Mouse (Mus musculus) C2C12 (cell line): ENCODE data around the gene Ctf2. TPM values are rescaled to one million over a fixed set of nuclear protein-coding genes. Genes with fewer than 3 reads are reported as not detected.

Experiments
- H3K27me3 ChIP-seq: one replicate; pipeline ENCODE4 v1.6.1; 2011; ENCODE audit not compliant: control insufficient read depth, insufficient read depth, insufficient read length
- H3K36me3 ChIP-seq: one replicate; pipeline ENCODE4 v1.6.1; 2011; ENCODE audit not compliant: control insufficient read depth, insufficient read depth
- H3K4me3 ChIP-seq: one replicate; pipeline ENCODE4 v1.5.1; 2011; ENCODE audit warnings: mild to moderate bottlenecking, control low read depth; ENCODE audit not compliant: poor library complexity, insufficient read depth, severe bottlenecking
- H3K79me2 ChIP-seq: one replicate; pipeline ENCODE4 v1.6.1; 2011; ENCODE audit not compliant: control insufficient read depth, insufficient read depth
- H3K79me3 ChIP-seq: one replicate; pipeline ENCODE4 v1.6.1; 2011; ENCODE audit warnings: low read depth, control low read depth
- H3ac ChIP-seq: one replicate; pipeline ENCODE3; 2011; ENCODE audit warnings: low read depth; ENCODE audit not compliant: control insufficient read depth, insufficient read length
- CEBPB ChIP-seq: IDR thresholded peaks from one replicate; pipeline ENCODE4 v1.6.1; 2011; ENCODE audit warnings: low read depth, mild to moderate bottlenecking, control low read depth, moderate library complexity
- CTCF ChIP-seq: IDR thresholded peaks from one replicate; pipeline ENCODE4 v1.5.1; 2011; ENCODE audit not compliant: control insufficient read depth, insufficient read depth, insufficient read length
- FOSL1 ChIP-seq: IDR thresholded peaks from one replicate; pipeline ENCODE4 v1.8.0; 2011; ENCODE audit warnings: mild to moderate bottlenecking, low read length; ENCODE audit not compliant: poor library complexity, insufficient read depth, severe bottlenecking
- MAX ChIP-seq: IDR thresholded peaks from one replicate; pipeline ENCODE4 v1.6.1; 2011; ENCODE audit warnings: mild to moderate bottlenecking, control low read depth
- MYOD1 ChIP-seq: IDR thresholded peaks from one replicate; pipeline ENCODE4 v1.6.1; 2011; ENCODE audit warnings: low read depth; ENCODE audit not compliant: control insufficient read depth, insufficient read length
- MYOG ChIP-seq: IDR thresholded peaks from one replicate; pipeline ENCODE4 v1.6.1; 2011; ENCODE audit not compliant: control insufficient read depth, insufficient read length; ENCODE audit errors: extremely low read depth
- USF1 ChIP-seq: IDR thresholded peaks from one replicate; pipeline ENCODE4 v1.6.1; 2011; ENCODE audit warnings: low read depth, mild to moderate bottlenecking, control low read depth, moderate library complexity
- polyA plus RNA-seq: library from polyadenylated mRNA; unstranded; fragments of >200 nt; fragmentation: generic; extraction: Trizol; gene quantifications from one replicate; pipeline ENCODE4 v1.2.1, GENCODE M21; 2012; ENCODE audit warnings: missing spikeins

The Ctf2 gene
- polyA plus RNA-seq, 1 experiment, result 0.13 TPM

GRCm38 (mm10) chr7:127745652-127746493 lies 13.9 kb upstream of the Ctf2 start:
- Histone ChIP-seq H3K79me3 (no peaks in the 10 kb centered on the region), H3ac (peak overlapping the region; percentile 66), H3K4me3 (peak overlapping the region; percentile 55), H3K36me3 (peaks cover 13% of the 10 kb centered on the region), H3K79me2 (peaks cover 11% of the 10 kb centered on the region), H3K27me3 (no peaks in the 10 kb centered on the region)
- peak; percentile 13 for TF ChIP-seq MAX
- TF ChIP-seq USF1, result no peak

DNA sequence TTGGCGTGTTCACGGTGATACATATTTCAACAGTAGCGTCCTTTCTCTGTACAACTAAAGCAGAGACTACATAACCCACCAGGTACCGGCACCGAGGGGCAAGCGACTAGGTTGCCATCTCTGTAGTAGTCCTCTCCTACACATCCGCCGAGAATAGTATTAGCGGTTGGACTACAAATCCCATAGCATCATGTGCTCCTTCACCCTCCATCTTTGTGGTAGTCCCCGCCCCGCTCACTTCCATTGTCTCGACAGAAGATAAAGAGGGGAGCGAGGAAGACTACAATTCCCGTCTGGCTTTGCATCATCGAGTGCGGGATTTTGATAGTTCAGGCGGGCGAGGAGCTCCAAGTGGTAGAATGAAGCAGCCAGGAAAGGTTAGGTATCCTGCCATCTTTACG lies 13.3 kb upstream of the Ctf2 start:
- H3K79me2 ChIP-seq, result peaks cover 11% of the 10 kb centered on the region
- H3K79me3 ChIP-seq, result no peaks in the 10 kb centered on the region
- H3K36me3 ChIP-seq, result peaks cover 9% of the 10 kb centered on the region
- H3ac ChIP-seq, result peak overlapping the region; percentile 62
- TF ChIP-seq USF1, result peak; percentile 79
- TF ChIP-seq CTCF, result no peak
- H3K4me3 ChIP-seq, result peak overlapping the region; percentile 55
- no peaks in the 10 kb centered on the region for H3K27me3 ChIP-seq

- Histone ChIP-seq H3K27me3 (no peaks in the 10 kb centered on the region), H3K79me2 (peaks cover 11% of the 10 kb centered on the region), H3K4me3 (peak within 1 kb of the TSS; percentile 55), H3ac (peak within 1 kb of the TSS; percentile 62), H3K36me3 (peaks cover 5% of the 10 kb centered on the region), H3K79me3 (no peaks in the 10 kb centered on the region)
- TF ChIP-seq CTCF (no peak), FOSL1 (no peak), USF1 (no peak), MAX (no peak), MYOG (no peak), CEBPB (no peak), MYOD1 (no peak)
Measured at GRCm38 (mm10) chr7:127744366-127745045, 12.5 kb upstream of the Ctf2 start, which contains the start of gene Fbxl19. TSS of gene Fbxl19 (plus strand) at chr7:127744543.

DNA sequence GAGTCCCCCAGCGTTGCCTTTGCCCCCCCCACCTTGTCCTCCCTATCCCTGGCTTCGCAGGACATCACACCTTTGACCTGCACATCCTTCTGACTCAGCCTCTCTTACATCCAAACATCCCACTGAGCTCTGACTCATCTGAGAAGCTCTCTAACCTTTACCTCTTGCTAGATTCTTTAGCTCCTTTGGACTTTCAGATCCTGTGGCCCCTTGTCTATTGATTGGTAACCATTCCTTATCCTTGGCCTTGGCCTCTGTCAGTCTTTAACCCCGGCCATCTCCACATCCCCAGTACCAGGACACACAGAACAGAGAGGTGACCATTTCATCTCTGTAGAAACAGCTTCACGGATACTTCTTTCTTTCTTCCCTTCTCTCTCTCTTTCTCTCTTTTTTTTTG lies 1.8 kb downstream of the Ctf2 start:
- H3K79me3 ChIP-seq, result no peaks in the 10 kb centered on the region
- no peak overlapping the region for H3K4me3 ChIP-seq
- H3K79me2 ChIP-seq, result no peaks in the 10 kb centered on the region
- peaks cover 14% of the 10 kb centered on the region for H3K27me3 ChIP-seq
- H3ac ChIP-seq, result no peak overlapping the region
- no peaks in the 10 kb centered on the region for H3K36me3 ChIP-seq
- no peak for TF ChIP-seq MYOD1
- TF ChIP-seq USF1, result no peak
- TF ChIP-seq CTCF, result no peak
- no peak for TF ChIP-seq MYOG
- TF ChIP-seq FOSL1, result no peak
- no peak for TF ChIP-seq MAX
- TF ChIP-seq CEBPB, result no peak

DNA sequence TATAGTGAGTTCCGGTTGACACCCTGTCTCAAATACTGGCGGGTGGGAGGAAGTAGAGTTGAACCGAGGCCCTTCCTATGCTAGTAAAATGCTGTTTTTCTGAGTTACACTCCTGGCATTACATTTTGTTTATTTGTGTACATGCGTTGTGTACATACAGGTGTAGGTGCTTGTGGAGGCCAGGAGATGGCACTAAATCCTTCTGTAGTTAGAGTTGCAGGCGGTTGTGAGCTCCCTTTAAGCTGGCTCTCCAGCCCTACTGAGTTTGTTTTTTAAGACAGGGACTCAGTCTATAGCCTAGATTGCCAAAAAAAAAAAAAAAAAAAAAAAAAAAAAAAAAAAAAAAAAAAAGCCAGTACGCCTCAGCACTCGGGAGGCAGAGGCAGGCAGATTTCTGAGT lies 4.1 kb downstream of the Ctf2 start:
- no peaks in the 10 kb centered on the region for H3K79me2 ChIP-seq
- no peaks in the 10 kb centered on the region for H3K79me3 ChIP-seq
- H3K27me3 ChIP-seq, result peaks cover 14% of the 10 kb centered on the region
- no peaks in the 10 kb centered on the region for H3K36me3 ChIP-seq
- H3K4me3 ChIP-seq, result no peak overlapping the region
- no peak overlapping the region for H3ac ChIP-seq
- TF ChIP-seq USF1, result no peak
- no peak for TF ChIP-seq MYOG
- no peak for TF ChIP-seq MAX
- no peak for TF ChIP-seq FOSL1
- no peak for TF ChIP-seq CEBPB
- no peak for TF ChIP-seq CTCF
- TF ChIP-seq MYOD1, result no peak

DNA sequence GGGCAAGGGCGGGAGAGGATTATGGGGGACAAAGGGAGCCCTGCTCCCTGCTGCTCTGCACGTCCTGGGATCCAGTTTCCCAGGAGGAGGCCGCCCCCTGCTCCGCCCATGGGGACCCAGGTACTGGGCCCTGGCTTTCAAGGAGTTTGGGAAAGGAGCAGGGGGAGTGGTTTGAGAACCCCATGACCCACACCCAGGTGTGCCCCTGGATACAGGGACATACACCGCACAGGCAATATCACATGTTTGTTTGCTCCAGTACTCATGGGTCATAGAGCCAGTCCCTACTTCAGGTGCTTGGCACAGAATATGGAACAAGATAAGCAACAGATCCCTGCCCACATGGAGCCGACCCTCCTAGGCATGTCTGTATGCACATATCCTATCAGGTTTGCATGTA lies 6.0 kb downstream of the Ctf2 start:
- H3K79me2 ChIP-seq, result no peaks in the 10 kb centered on the region
- no peak overlapping the region for H3ac ChIP-seq
- H3K4me3 ChIP-seq, result no peak overlapping the region
- H3K79me3 ChIP-seq, result no peaks in the 10 kb centered on the region
- H3K36me3 ChIP-seq, result no peaks in the 10 kb centered on the region
- TF ChIP-seq FOSL1, result no peak
- no peak for TF ChIP-seq MYOG
- no peak for TF ChIP-seq USF1
- no peak for TF ChIP-seq MAX
- no peak for TF ChIP-seq CEBPB
- TF ChIP-seq MYOD1, result no peak
- no peak for TF ChIP-seq CTCF
- H3K27me3 ChIP-seq, result peaks cover 14% of the 10 kb centered on the region
